Mouse (Mus musculus): ENCODE results near the gene Actl6a.
A peak's percentile ranks its signal among the peaks of the same experiment; 100 is the strongest.
"Not testable (repeated sequence)": the region's sequence is repeated elsewhere in the genome, so short reads cannot be mapped to it uniquely, and the experiment has no call there.

Gene Actl6a

GRCm38 (mm10) chr3:32694737-32695582 is 11.1 kb upstream of the Actl6a start:
- no peak for DNase-seq (ENCODE audit: low spot score in 2 of 2)

- DNase-seq (ENCODE audit: low spot score in 2 of 2) = no peak
Measured at GRCm38 (mm10) chr3:32695583-32695980, 10.5 kb upstream of the Actl6a start.

GRCm38 (mm10) chr3:32698228-32698863 is 7.8 kb upstream of the Actl6a start:
- DNase-seq (ENCODE audit: low spot score in 2 of 2) = peak; percentile 68 to 79

GRCm38 (mm10) chr3:32704021-32704420 is 2.1 kb upstream of the Actl6a start:
- not testable (repeated sequence) for DNase-seq (ENCODE audit: low spot score in 2 of 2)

GRCm38 (mm10) chr3:32704632-32705031 is 1.5 kb upstream of the Actl6a start:
- DNase-seq (ENCODE audit: low spot score in 2 of 2) = not testable (repeated sequence)

GRCm38 (mm10) chr3:32708052-32708367 is 1.9 kb downstream of the Actl6a start:
- DNase-seq (ENCODE audit: low spot score in 2 of 2) = no peak

GRCm38 (mm10) chr3:32708368-32709231 is 2.5 kb downstream of the Actl6a start:
- peak; percentile 98 to 99 for DNase-seq (ENCODE audit: low spot score in 2 of 2)

- DNase-seq (ENCODE audit: low spot score in 2 of 2) = no peak
Measured at GRCm38 (mm10) chr3:32709388-32709787, 3.3 kb downstream of the Actl6a start.

GRCm38 (mm10) chr3:32713711-32714110 is 7.6 kb downstream of the Actl6a start:
- no peak for DNase-seq (ENCODE audit: low spot score in 2 of 2)

- not testable (repeated sequence) for DNase-seq (ENCODE audit: low spot score in 2 of 2)
Measured at GRCm38 (mm10) chr3:32717403-32717802, 11.3 kb downstream of the Actl6a start.

- no peak for DNase-seq (ENCODE audit: low spot score in 2 of 2)
Measured at GRCm38 (mm10) chr3:32718271-32718670, 12.2 kb downstream of the Actl6a start.

- DNase-seq (ENCODE audit: low spot score in 2 of 2) = no peak
Measured at GRCm38 (mm10) chr3:32724191-32724590, 18.1 kb downstream of the Actl6a start.

- no peak for DNase-seq (ENCODE audit: low spot score in 2 of 2)
Measured at GRCm38 (mm10) chr3:32725951-32726350, 19.9 kb downstream of the Actl6a start.

- DNase-seq (ENCODE audit: low spot score in 2 of 2) = no peak
Measured at GRCm38 (mm10) chr3:32727861-32728260, 21.8 kb downstream of the Actl6a start.

- peak; percentile 98 for DNase-seq (ENCODE audit: low spot score in 2 of 2)
Measured at GRCm38 (mm10) chr3:32736244-32737171, 30.4 kb downstream of the Actl6a start, which contains the start of gene Ndufb5. Gene Ndufb5 (plus strand): TSS chr3:32736990.

GRCm38 (mm10) chr3:32737172-32737655 is 31.1 kb downstream of the Actl6a start, which contains the start of gene Mrpl47:
Gene Mrpl47 (minus strand): TSS chr3:32737605.
- DNase-seq (ENCODE audit: low spot score in 2 of 2) = no peak

- no peak for DNase-seq (ENCODE audit: low spot score in 2 of 2)
Measured at GRCm38 (mm10) chr3:32738549-32738948, 32.5 kb downstream of the Actl6a start.

- DNase-seq (ENCODE audit: low spot score in 2 of 2) = no peak
Measured at GRCm38 (mm10) chr3:32742276-32742780, 36.2 kb downstream of the Actl6a start.

GRCm38 (mm10) chr3:32745001-32745400 is 38.9 kb downstream of the Actl6a start:
- no peak for DNase-seq (ENCODE audit: low spot score in 2 of 2)

- not testable (repeated sequence) for DNase-seq (ENCODE audit: low spot score in 2 of 2)
Measured at GRCm38 (mm10) chr3:32745426-32745825, 39.3 kb downstream of the Actl6a start.

- no peak for DNase-seq (ENCODE audit: low spot score in 2 of 2)
Measured at GRCm38 (mm10) chr3:32748384-32748783, 42.3 kb downstream of the Actl6a start.

Data from natural killer cell, adult 2 months (primary cell).